20 mouse cellular contexts compared by ENCODE assay signal in genomic region chr15:12195966-12196365, GRCm38 (mm10). TPM values are rescaled to one million over a fixed set of nuclear protein-coding genes. Genes with fewer than 3 reads are reported as not detected.
DNase-seq lines count a peak whose midpoint lies in the region; ATAC-seq lines count a peak whose summit lies in the region.
"Had no signal": no experiment of that assay in that cellular context is flagged by ENCODE, and none has a peak within 500 bp of the region (broad histone marks: within the 10 kb centered on the region; RNA-seq: fewer than 3 reads in every experiment).

No protein-coding gene starts in this region.

- H3K9ac ChIP-seq in forebrain, embryonic 15.5 days (replicated peaks), result no peak overlapping the region
- no peak overlapping the region for H3K9ac ChIP-seq in liver, embryonic 12.5 days
- no peak overlapping the region for H3K9ac ChIP-seq in neural tube, embryonic 11.5 days (ENCODE audit: low read length)
- no peak overlapping the region for H3K9ac ChIP-seq in neural tube, embryonic 15.5 days (replicated peaks)
- no peak overlapping the region for H3K9ac ChIP-seq in limb, embryonic 12.5 days (replicated peaks)
- H3K9ac ChIP-seq: forebrain, embryonic 13.5 days; kidney, embryonic 15.5 days; limb, embryonic 13.5 days; liver, embryonic 15.5 days had no signal

- H3K4me2 ChIP-seq in forebrain, embryonic 15.5 days (replicated peaks), result no peak overlapping the region
- H3K4me2 ChIP-seq in liver, embryonic 12.5 days, result peak overlapping the region; percentile 77; the same call in 1 of the 2 replicates
- no peak overlapping the region for H3K4me2 ChIP-seq in neural tube, embryonic 11.5 days (ENCODE audit: low read depth)
- no peak overlapping the region for H3K4me2 ChIP-seq in neural tube, embryonic 15.5 days
- H3K4me2 ChIP-seq in limb, embryonic 12.5 days, result no peak overlapping the region
- H3K4me2 ChIP-seq: forebrain, embryonic 13.5 days had no signal

- peak overlapping the region; percentile 65; the same call in 1 of the 2 replicates for H3K27ac ChIP-seq in forebrain, embryonic 10.5 days
- no peak overlapping the region for H3K27ac ChIP-seq in forebrain, embryonic 15.5 days (replicated peaks)
- no peak overlapping the region for H3K27ac ChIP-seq in liver, embryonic 12.5 days
- no peak overlapping the region for H3K27ac ChIP-seq in neural tube, embryonic 11.5 days (ENCODE audit: low read depth, low read length)
- no peak overlapping the region for H3K27ac ChIP-seq in neural tube, embryonic 15.5 days (replicated peaks)
- H3K27ac ChIP-seq in limb, embryonic 12.5 days, result 0 out of 2 replicates have a peak overlapping the region, but pooled peaks have one; percentile 29
- H3K27ac ChIP-seq: forebrain, embryonic 13.5 days; gastrocnemius, adult 2 months had no signal

- 92% methylated on average over 5 of the region's 6 CpGs for WGBS in forebrain, embryonic 10.5 days
- 77% methylated on average over 6 of the region's 6 CpGs for WGBS in forebrain, embryonic 15.5 days
- 83% methylated on average over 5 of the region's 6 CpGs for WGBS in liver, embryonic 12.5 days (ENCODE audit: insufficient replicate concordance)
- 75% methylated on average over 6 of the region's 6 CpGs for WGBS in neural tube, embryonic 11.5 days
- 95% methylated on average over 5 of the region's 6 CpGs for WGBS in neural tube, embryonic 15.5 days
- WGBS in limb, embryonic 12.5 days, result 79% methylated on average over 5 of the region's 6 CpGs

- H3K27me3 ChIP-seq in forebrain, embryonic 10.5 days (ENCODE audit: poor library complexity, severe bottlenecking), result no peaks in the 10 kb centered on the region
- H3K27me3 ChIP-seq in forebrain, embryonic 15.5 days, result no peaks in the 10 kb centered on the region
- H3K27me3 ChIP-seq in liver, embryonic 12.5 days (replicated peaks), result no peaks in the 10 kb centered on the region
- no peaks in the 10 kb centered on the region for H3K27me3 ChIP-seq in neural tube, embryonic 11.5 days (ENCODE audit: control insufficient read depth, insufficient read depth, low read length)
- no peaks in the 10 kb centered on the region for H3K27me3 ChIP-seq in neural tube, embryonic 15.5 days (replicated peaks)
- H3K27me3 ChIP-seq in limb, embryonic 12.5 days, result no peaks in the 10 kb centered on the region
- H3K27me3 ChIP-seq: forebrain, embryonic 13.5 days; kidney, embryonic 15.5 days; limb, embryonic 13.5 days; liver, embryonic 15.5 days; Patski had no signal

- H3K4me1 ChIP-seq in forebrain, embryonic 10.5 days, result peaks cover 20% of the 10 kb centered on the region
- H3K4me1 ChIP-seq in forebrain, embryonic 15.5 days, result no peaks in the 10 kb centered on the region
- H3K4me1 ChIP-seq in liver, embryonic 12.5 days, result peaks cover 47% of the 10 kb centered on the region
- H3K4me1 ChIP-seq in neural tube, embryonic 11.5 days (ENCODE audit: control insufficient read depth, insufficient read depth, low read length), result no peaks in the 10 kb centered on the region
- no peaks in the 10 kb centered on the region for H3K4me1 ChIP-seq in neural tube, embryonic 15.5 days
- peaks cover 35% of the 10 kb centered on the region for H3K4me1 ChIP-seq in limb, embryonic 12.5 days (replicated peaks)
- H3K4me1 ChIP-seq: forebrain, embryonic 13.5 days had no signal

- H3K9me3 ChIP-seq in forebrain, embryonic 10.5 days, result no peaks in the 10 kb centered on the region
- no peaks in the 10 kb centered on the region for H3K9me3 ChIP-seq in forebrain, embryonic 15.5 days
- no peaks in the 10 kb centered on the region for H3K9me3 ChIP-seq in liver, embryonic 12.5 days (replicated peaks)
- no peaks in the 10 kb centered on the region for H3K9me3 ChIP-seq in neural tube, embryonic 11.5 days (ENCODE audit: control insufficient read depth, low read length)
- H3K9me3 ChIP-seq in neural tube, embryonic 15.5 days (replicated peaks), result no peaks in the 10 kb centered on the region
- H3K9me3 ChIP-seq in limb, embryonic 12.5 days, result no peaks in the 10 kb centered on the region
- H3K9me3 ChIP-seq: forebrain, embryonic 13.5 days; kidney, embryonic 15.5 days; limb, embryonic 13.5 days; liver, embryonic 15.5 days had no signal

- DNase-seq in forebrain, embryonic 10.5 days (ENCODE audit: extremely low spot score, low spot score), result no peak
- no peak for DNase-seq in liver
- no peak for DNase-seq in neural tube, embryonic 11.5 days (ENCODE audit: low spot score)
- no peak for DNase-seq in spleen, adult 12 weeks (ENCODE audit: low spot score)
- DNase-seq: adrenal gland, adult 2 months; cerebellum, adult 11-12 months; gastrocnemius, adult 2 months; kidney, adult 11 months; layer of hippocampus, postnatal 36 days; right cerebral cortex, adult 18-20 months; right cerebral cortex, postnatal 4 days had no signal

- no peak overlapping the region for H3K4me3 ChIP-seq in forebrain, embryonic 10.5 days
- no peak overlapping the region for H3K4me3 ChIP-seq in forebrain, embryonic 15.5 days
- H3K4me3 ChIP-seq in liver, embryonic 12.5 days, result no peak overlapping the region
- no peak overlapping the region for H3K4me3 ChIP-seq in neural tube, embryonic 11.5 days (ENCODE audit: low read depth, low read length)
- H3K4me3 ChIP-seq in neural tube, embryonic 15.5 days (replicated peaks), result no peak overlapping the region
- no peak overlapping the region for H3K4me3 ChIP-seq in limb, embryonic 12.5 days (replicated peaks)
- H3K4me3 ChIP-seq: forebrain, embryonic 13.5 days; gastrocnemius, adult 2 months; kidney, embryonic 15.5 days; limb, embryonic 13.5 days; liver, embryonic 15.5 days had no signal

- no peak for ATAC-seq in forebrain, embryonic 15.5 days (replicated peaks)
- no peak for ATAC-seq in liver, embryonic 12.5 days
- ATAC-seq in neural tube, embryonic 11.5 days (ENCODE audit: insufficient read depth, low FRiP score, low TSS enrichment), result 0 out of 2 replicates have a peak, but pooled peaks have one; percentile 16
- ATAC-seq in neural tube, embryonic 15.5 days (ENCODE audit: low FRiP score), result no peak
- ATAC-seq in limb, embryonic 12.5 days (ENCODE audit: insufficient number of reproducible peaks, insufficient read depth, low FRiP score, low TSS enrichment, low read depth), result no peak

- peaks cover 9% of the 10 kb centered on the region for H3K36me3 ChIP-seq in forebrain, embryonic 10.5 days (replicated peaks)
- no peaks in the 10 kb centered on the region for H3K36me3 ChIP-seq in forebrain, embryonic 15.5 days
- H3K36me3 ChIP-seq in liver, embryonic 12.5 days, result peaks cover 7% of the 10 kb centered on the region; the same call in 1 of the 2 replicates
- no peaks in the 10 kb centered on the region for H3K36me3 ChIP-seq in neural tube, embryonic 11.5 days (ENCODE audit: control insufficient read depth, insufficient read depth, low read length)
- H3K36me3 ChIP-seq in neural tube, embryonic 15.5 days, result no peaks in the 10 kb centered on the region
- H3K36me3 ChIP-seq in limb, embryonic 12.5 days, result peaks cover 4% of the 10 kb centered on the region
- H3K36me3 ChIP-seq: limb, embryonic 13.5 days had no signal

RNA-seq across cellular contexts. Expression of gene Mtmr12, which starts 8.9 kb away (rescaled TPM):
- 15.4 and 15.9 TPM in 2 replicates for polyA plus RNA-seq in forebrain, embryonic 10.5 days (2016; fragmentation: Nextera tagmentation; extraction: Ambion mirVana)
- polyA plus RNA-seq in forebrain, embryonic 15.5 days (2015; fragmentation: Nextera tagmentation; extraction: Ambion mirVana), result 10.7 and 11.2 TPM in 2 replicates
- 11.9 and 12.3 TPM in 2 replicates for polyA plus RNA-seq in liver, embryonic 12.5 days (2016; fragmentation: Nextera tagmentation; extraction: Ambion mirVana)
- 17.5 and 17.7 TPM in 2 replicates for polyA plus RNA-seq in neural tube, embryonic 11.5 days (2014; fragmentation: Nextera tagmentation; extraction: Ambion mirVana)
- polyA plus RNA-seq in neural tube, embryonic 15.5 days (2015; fragmentation: Nextera tagmentation; extraction: Ambion mirVana), result 6.5 and 9.6 TPM in 2 replicates
- 20.7 and 22.4 TPM in 2 replicates for polyA plus RNA-seq in limb, embryonic 12.5 days (2016; fragmentation: Nextera tagmentation; extraction: Ambion mirVana)

Comparison
In these comparisons a context has a peak if more than half of its experiments do, and no peak if none do; other contexts are left out.
1. H3K27ac ChIP-seq: peak in forebrain, embryonic 10.5 days (single experiment) and limb, embryonic 12.5 days (single experiment); none in forebrain, embryonic 15.5 days (single experiment), liver, embryonic 12.5 days (single experiment), neural tube, embryonic 11.5 days (single experiment) and neural tube, embryonic 15.5 days (single experiment).